Comparison of ENCODE assay signal across 17 mouse cellular contexts in genomic region chr9:102929776-102930175, GRCm38 (mm10). TPM values are rescaled to one million over a fixed set of nuclear protein-coding genes. Genes with fewer than 3 reads are reported as not detected.
DNase-seq lines count a peak whose midpoint lies in the region; ATAC-seq and TF ChIP-seq lines count a peak whose summit lies in the region.
"Had no signal": no experiment of that assay in that cellular context is flagged by ENCODE, and none has a peak within 500 bp of the region (broad histone marks: within the 10 kb centered on the region; RNA-seq: fewer than 3 reads in every experiment).

No protein-coding gene starts in this region.

- in situ Hi-C loops in Patski (cut with MboI; ENCODE audit: low pct_unique_long_range_greater_than_20kb) = no loop called here

- H3K9me3 ChIP-seq in hindbrain, embryonic 12.5 days (replicated peaks) = no peaks in the 10 kb centered on the region
- H3K9me3 ChIP-seq in neural tube, embryonic 11.5 days (ENCODE audit: control insufficient read depth, low read length) = no peaks in the 10 kb centered on the region
- H3K9me3 ChIP-seq in midbrain, embryonic 16.5 days (replicated peaks; ENCODE audit: control insufficient read depth, low read length, poor library complexity, severe bottlenecking) = no peaks in the 10 kb centered on the region
- H3K9me3 ChIP-seq: embryonic facial prominence, embryonic 12.5 days; intestine, embryonic 15.5 days; limb, embryonic 13.5 days; liver, embryonic 15.5 days; stomach, embryonic 15.5 days had no signal

- POLR2A ChIA-PET in Patski (lab: Charles Lee) = no interaction called here

- H3K4me1 ChIP-seq in hindbrain, embryonic 12.5 days = peaks cover 13% of the 10 kb centered on the region
- 0 out of 2 replicates have a peak, but pooled peaks cover 3% of the 10 kb centered on the region for H3K4me1 ChIP-seq in neural tube, embryonic 11.5 days (ENCODE audit: control insufficient read depth, insufficient read depth, low read length)
- no peaks in the 10 kb centered on the region for H3K4me1 ChIP-seq in midbrain, embryonic 16.5 days (ENCODE audit: control insufficient read depth, insufficient read depth, low read length)
- H3K4me1 ChIP-seq in thymus, adult 2 months (replicated peaks; ENCODE audit: control insufficient read depth, insufficient read depth, low read length) = no peaks in the 10 kb centered on the region
- H3K4me1 ChIP-seq: embryonic facial prominence, embryonic 12.5 days; stomach, embryonic 15.5 days had no signal

- CTCF ChIA-PET in Patski (lab: Charles Lee) = interaction anchor here (1.0 kb wide), 1 partner anchor 22 kb away, joined by 3 read pairs; no protein-coding TSS in a partner anchor

- TF ChIP-seq CTCF in Patski (IDR thresholded peaks at IDR 0.05) = no peak
- no peak for TF ChIP-seq CTCF in thymus, adult 2 months (IDR thresholded peaks at IDR 0.05; ENCODE audit: borderline replicate concordance, control insufficient read depth, extremely low read depth, insufficient read depth, low read length, poor library complexity)

- TF ChIP-seq POLR2A in thymus, adult 2 months (IDR thresholded peaks at IDR 0.05; ENCODE audit: control insufficient read depth, extremely low read depth, insufficient read depth, low read length, poor library complexity) = no peak

- H3K4me3 ChIP-seq in hindbrain, embryonic 12.5 days = no peak overlapping the region
- H3K4me3 ChIP-seq in neural tube, embryonic 11.5 days (ENCODE audit: low read depth, low read length) = no peak overlapping the region
- H3K4me3 ChIP-seq in midbrain, embryonic 16.5 days (ENCODE audit: low read depth, low read length) = no peak overlapping the region
- H3K4me3 ChIP-seq in thymus, adult 2 months (ENCODE audit: control insufficient read depth, insufficient read depth, low read length) = no peak overlapping the region
- H3K4me3 ChIP-seq: embryonic facial prominence, embryonic 12.5 days; intestine, embryonic 15.5 days; left cerebral cortex, adult 2 months; limb, embryonic 13.5 days; liver, embryonic 15.5 days; stomach, embryonic 15.5 days had no signal

- no peaks in the 10 kb centered on the region for H3K27me3 ChIP-seq in Patski
- H3K27me3 ChIP-seq in hindbrain, embryonic 12.5 days = no peaks in the 10 kb centered on the region
- H3K27me3 ChIP-seq in neural tube, embryonic 11.5 days (ENCODE audit: control insufficient read depth, insufficient read depth, low read length) = no peaks in the 10 kb centered on the region
- H3K27me3 ChIP-seq in midbrain, embryonic 16.5 days (ENCODE audit: control insufficient read depth, insufficient read depth, low read depth, low read length) = no peaks in the 10 kb centered on the region
- H3K27me3 ChIP-seq in thymus, adult 2 months (ENCODE audit: control insufficient read depth, insufficient read depth, low read length) = no peaks in the 10 kb centered on the region
- H3K27me3 ChIP-seq: embryonic facial prominence, embryonic 12.5 days; intestine, embryonic 15.5 days; limb, embryonic 13.5 days; liver, embryonic 15.5 days; stomach, embryonic 15.5 days had no signal

- 50% methylated on average over 6 of the region's 6 CpGs for WGBS in hindbrain, embryonic 12.5 days
- WGBS in neural tube, embryonic 11.5 days = 48% methylated on average over 6 of the region's 6 CpGs
- 44% methylated on average over 6 of the region's 6 CpGs for WGBS in midbrain, embryonic 16.5 days
- 94% methylated on average over 6 of the region's 6 CpGs for WGBS in thymus, adult 2 months

- H3K36me3 ChIP-seq in hindbrain, embryonic 12.5 days = no peaks in the 10 kb centered on the region
- no peaks in the 10 kb centered on the region for H3K36me3 ChIP-seq in neural tube, embryonic 11.5 days (ENCODE audit: control insufficient read depth, insufficient read depth, low read length)
- no peaks in the 10 kb centered on the region for H3K36me3 ChIP-seq in midbrain, embryonic 16.5 days (ENCODE audit: control insufficient read depth, insufficient read depth, low read length)
- no peaks in the 10 kb centered on the region for H3K36me3 ChIP-seq in thymus, adult 2 months (ENCODE audit: control insufficient read depth, insufficient read depth, low read length)
- H3K36me3 ChIP-seq: embryonic facial prominence, embryonic 12.5 days; intestine, embryonic 15.5 days; limb, embryonic 13.5 days; liver, embryonic 15.5 days; stomach, embryonic 15.5 days had no signal

- no peak overlapping the region for H3K9ac ChIP-seq in hindbrain, embryonic 12.5 days
- H3K9ac ChIP-seq in neural tube, embryonic 11.5 days (ENCODE audit: low read length) = no peak overlapping the region
- no peak overlapping the region for H3K9ac ChIP-seq in midbrain, embryonic 16.5 days (ENCODE audit: low read depth, low read length)
- H3K9ac ChIP-seq: embryonic facial prominence, embryonic 12.5 days; intestine, embryonic 15.5 days; limb, embryonic 13.5 days; liver, embryonic 15.5 days; stomach, embryonic 15.5 days had no signal

- no peak overlapping the region for H3K4me2 ChIP-seq in hindbrain, embryonic 12.5 days (replicated peaks)
- no peak overlapping the region for H3K4me2 ChIP-seq in neural tube, embryonic 11.5 days (ENCODE audit: low read depth)
- H3K4me2 ChIP-seq in midbrain, embryonic 16.5 days (ENCODE audit: low read length) = no peak overlapping the region
- H3K4me2 ChIP-seq: embryonic facial prominence, embryonic 12.5 days; heart, embryonic 11.5 days; intestine, embryonic 15.5 days; limb, embryonic 13.5 days; liver, embryonic 15.5 days; stomach, embryonic 15.5 days had no signal

- no peak for DNase-seq in Patski (ENCODE audit: low read depth, low spot score)
- DNase-seq in embryo, embryonic 10.5 days (ENCODE audit: low spot score) = peak; percentile 54
- DNase-seq in neural tube, embryonic 11.5 days (ENCODE audit: low spot score) = peak; percentile 43
- no peak for DNase-seq in cerebellum, adult 18-20 months
- DNase-seq in thymus, adult 2 months = no peak
- DNase-seq: cerebellum, postnatal 14 days; spleen, adult 18-20 months had no signal

- H3K27ac ChIP-seq in hindbrain, embryonic 12.5 days = 0 out of 2 replicates have a peak overlapping the region, but pooled peaks have one; percentile 35
- H3K27ac ChIP-seq in neural tube, embryonic 11.5 days (ENCODE audit: low read depth, low read length) = no peak overlapping the region
- no peak overlapping the region for H3K27ac ChIP-seq in midbrain, embryonic 16.5 days (ENCODE audit: low read length)
- H3K27ac ChIP-seq in thymus, adult 2 months (ENCODE audit: control insufficient read depth, insufficient read depth, low read length) = no peak overlapping the region
- H3K27ac ChIP-seq: embryonic facial prominence, embryonic 12.5 days; intestine, embryonic 15.5 days; left cerebral cortex, adult 2 months; limb, embryonic 13.5 days; liver, embryonic 15.5 days; stomach, embryonic 15.5 days had no signal

- peak; percentile 62 for ATAC-seq in Patski
- peak; percentile 50; the same call in 1 of the 2 replicates for ATAC-seq in hindbrain, embryonic 12.5 days (ENCODE audit: low FRiP score)
- ATAC-seq in neural tube, embryonic 11.5 days (ENCODE audit: insufficient read depth, low FRiP score, low TSS enrichment) = 0 out of 2 replicates have a peak, but pooled peaks have one; percentile 41
- ATAC-seq in midbrain, embryonic 16.5 days = no peak
- ATAC-seq: intestine, embryonic 15.5 days; lung, postnatal 0 days had no signal

RNA-seq across cellular contexts. Expression of gene Slco2a1, which starts 58.7 kb away (rescaled TPM):
- polyA plus RNA-seq in Patski (2021) = 14.9 TPM
- polyA plus RNA-seq in hindbrain, embryonic 12.5 days (2016; fragmentation: Nextera tagmentation; extraction: Ambion mirVana) = 1.1 and 1.7 TPM in 2 replicates
- 0.29 and 0.73 TPM in 2 replicates for polyA plus RNA-seq in neural tube, embryonic 11.5 days (2014; fragmentation: Nextera tagmentation; extraction: Ambion mirVana)
- 2.6 and 4.3 TPM in 2 replicates for polyA plus RNA-seq in midbrain, embryonic 16.5 days (2015; fragmentation: Nextera tagmentation; extraction: Ambion mirVana)
- polyA plus RNA-seq in thymus, adult 2 months (2012; rRNA removed) = 26.6 and 30.5 TPM in 2 replicates

Comparison
In these comparisons a context has a peak if more than half of its experiments do, and no peak if none do; other contexts are left out.
1. DNase-seq: peak in embryo, embryonic 10.5 days (single experiment) and neural tube, embryonic 11.5 days (single experiment); none in Patski (single experiment), cerebellum, adult 18-20 months (0 of 2) and thymus, adult 2 months (single experiment).